Mouse (Mus musculus): ENCODE results near the gene Ralgapa1.
"Not testable (repeated sequence)": the region's sequence is repeated elsewhere in the genome, so short reads cannot be mapped to it uniquely, and the experiment has no call there.

Gene Ralgapa1

DNA sequence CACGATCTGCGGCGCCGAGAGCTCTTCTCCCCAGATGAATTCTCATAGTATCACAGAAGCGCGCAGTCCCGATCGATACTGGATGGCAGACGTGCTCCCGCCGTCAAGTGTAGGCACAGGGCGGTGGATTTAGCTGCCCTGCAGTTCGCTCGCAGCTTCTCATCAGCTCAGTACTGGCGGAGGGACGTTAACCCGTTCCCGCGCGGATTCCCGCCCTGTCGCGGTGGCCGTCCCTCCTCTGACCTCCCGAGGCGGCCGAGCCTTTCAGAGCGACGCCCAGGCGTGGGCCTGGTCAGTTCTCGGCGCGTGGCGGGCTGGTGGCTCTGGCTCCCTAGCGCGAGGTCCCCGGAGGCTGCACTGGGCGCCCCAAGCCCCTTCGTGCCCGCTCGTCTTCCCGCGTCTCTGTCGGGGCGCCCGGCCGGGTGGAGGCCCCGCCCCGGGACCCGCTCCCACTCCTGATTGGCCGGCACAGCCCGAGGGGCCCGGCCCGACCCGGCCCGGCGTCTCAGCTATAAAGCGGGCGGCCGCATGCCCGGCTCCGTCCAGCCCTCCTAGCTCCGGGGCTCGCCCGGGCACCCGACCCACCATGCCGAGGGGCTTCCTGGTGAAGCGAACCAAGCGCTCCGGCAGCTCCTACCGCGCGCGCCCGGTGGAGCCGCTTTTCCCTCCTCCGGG, 221.9 kb downstream of the Ralgapa1 start, which contains the start of gene Insm2:
Insm2 (plus strand) TSS at position 541 of the 675 bp plus-strand sequence.
- DNase-seq = peak; percentile 65 to 78

DNA sequence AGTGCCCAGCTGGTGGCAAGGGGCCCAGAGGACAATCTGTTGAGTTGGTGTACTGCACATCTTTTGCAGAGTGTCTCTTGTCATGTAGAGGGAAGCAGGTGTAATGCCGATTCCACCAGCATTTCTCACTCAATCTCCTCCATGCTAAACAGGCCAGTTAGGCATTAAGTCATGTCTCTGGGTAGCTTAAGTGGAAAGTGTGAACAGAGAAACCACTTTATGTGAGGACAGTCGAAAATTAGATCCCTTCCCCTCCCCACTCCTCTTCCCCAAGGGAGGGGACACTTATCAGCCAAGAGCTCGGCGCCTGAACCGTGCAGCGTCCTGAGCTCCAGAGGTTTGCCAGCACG, 222.5 kb downstream of the Ralgapa1 start:
- DNase-seq = peak; percentile 30 to 36

DNA sequence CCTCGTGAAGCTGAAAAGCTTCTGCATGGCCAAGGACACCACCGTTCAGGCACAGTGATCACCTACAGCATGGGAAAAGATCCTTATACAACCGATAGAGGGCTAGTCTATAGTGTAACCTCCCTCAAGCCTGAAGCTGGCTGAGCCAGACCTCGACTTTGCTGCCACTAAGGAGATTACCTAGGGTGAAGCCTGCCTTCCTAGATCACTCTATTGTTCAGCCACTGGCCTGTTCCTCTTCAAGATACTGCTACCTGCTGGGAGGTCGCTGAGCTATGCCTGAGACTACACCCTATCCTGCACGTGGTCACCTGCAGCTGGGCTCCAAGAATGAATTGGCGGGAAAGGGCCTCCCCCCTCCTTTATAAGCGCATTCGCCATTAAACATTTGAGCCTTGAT, 234.0 kb downstream of the Ralgapa1 start:
- DNase-seq = not testable (repeated sequence)

DNA sequence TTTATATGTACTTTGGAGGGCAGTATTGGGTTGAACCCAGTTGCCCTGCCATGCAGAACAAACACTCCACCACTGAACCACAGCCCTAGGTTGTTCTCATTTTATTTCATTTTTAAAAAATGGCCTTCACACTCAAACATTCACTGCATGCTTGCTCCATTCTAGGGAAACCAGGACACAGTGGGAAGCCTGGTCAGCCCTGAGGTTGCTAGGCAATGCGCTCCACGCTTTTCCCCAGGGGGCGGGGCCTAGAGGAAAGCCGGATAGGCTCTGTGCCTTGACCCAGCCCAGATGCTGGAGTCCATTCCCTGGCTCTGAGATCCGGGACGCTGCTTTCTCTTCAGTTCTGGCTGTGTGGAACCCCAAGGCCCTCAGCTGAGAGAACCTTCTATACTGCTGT, 247.2 kb downstream of the Ralgapa1 start:
- DNase-seq = peak; percentile 16 to 47

DNA sequence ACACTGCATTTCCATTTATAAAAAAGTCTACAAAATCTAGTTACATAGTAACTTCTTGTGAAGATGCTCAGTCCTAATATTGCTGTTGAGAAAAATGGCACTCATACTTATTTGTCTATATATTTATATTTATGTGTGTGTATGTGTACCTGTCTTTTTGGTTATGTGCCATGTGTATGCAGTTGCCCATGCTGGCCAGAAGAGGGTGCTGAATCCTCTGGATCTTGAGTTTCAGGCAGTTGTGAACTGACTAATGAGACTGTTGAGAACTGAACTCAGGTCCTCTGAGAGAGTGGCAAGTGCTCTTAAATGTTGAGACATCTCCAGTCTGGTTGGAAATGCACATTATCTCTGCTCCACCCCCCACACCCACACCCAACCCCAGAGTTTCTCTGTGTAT, 247.9 kb downstream of the Ralgapa1 start:
- no peak for DNase-seq

DNA sequence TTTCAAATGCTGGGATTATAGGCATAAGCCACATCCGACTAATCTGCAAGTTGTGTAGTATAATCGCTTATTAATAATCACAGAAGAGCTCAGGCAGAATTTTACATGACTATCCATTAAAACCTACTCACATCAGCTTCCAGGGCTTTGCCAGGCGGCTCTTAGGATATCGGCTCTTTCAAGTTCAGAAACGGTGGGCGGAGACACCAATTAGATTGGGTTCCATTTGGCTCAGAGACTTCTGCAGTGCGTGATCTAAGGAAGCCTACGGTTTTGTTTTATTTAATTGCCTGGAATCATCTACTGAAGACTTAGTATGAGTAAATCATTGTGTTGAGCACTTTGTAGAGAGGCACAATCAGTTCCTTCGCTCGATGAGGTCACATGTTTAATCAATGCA, 249.3 kb downstream of the Ralgapa1 start:
- no peak for DNase-seq

DNA sequence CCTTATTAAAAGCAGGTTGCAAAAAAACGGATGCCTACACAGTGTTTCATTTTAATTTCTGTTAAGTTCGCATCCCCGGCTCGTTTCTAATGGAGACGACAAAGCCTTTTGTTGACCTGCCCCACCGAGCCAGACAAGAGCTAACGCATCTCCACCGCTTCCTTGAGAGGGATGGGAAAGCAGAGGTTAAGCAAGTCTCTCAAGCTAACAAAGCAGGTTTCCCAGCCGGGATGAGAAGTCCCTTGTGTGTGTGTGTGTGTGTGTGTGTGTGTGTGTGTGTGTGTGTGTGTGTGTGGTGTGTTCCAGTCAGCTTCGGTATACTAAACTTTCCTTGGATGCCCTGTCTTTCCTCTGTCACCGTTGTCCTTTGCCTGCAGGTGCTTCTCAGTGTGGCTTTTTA, 249.8 kb downstream of the Ralgapa1 start:
- DNase-seq = no peak

DNA sequence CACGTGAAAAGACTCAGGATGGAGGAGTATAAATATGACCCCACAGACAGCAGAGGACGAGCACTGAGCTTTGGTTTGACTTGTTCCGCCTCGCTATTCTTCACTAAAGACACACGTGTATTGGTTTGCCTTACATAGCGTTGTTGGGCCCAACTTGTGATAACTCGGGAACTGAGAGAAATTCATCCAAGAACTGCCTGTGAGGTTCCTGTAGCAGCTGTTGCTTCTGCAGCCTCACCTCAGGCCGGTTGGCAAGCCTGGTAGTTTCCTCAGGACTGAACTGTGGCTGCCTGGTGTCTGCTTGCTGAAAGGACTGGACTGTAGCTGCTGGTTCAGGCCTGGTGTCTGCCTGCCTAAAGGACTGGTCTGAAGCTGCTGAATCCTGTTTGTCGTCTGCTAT, 250.3 kb downstream of the Ralgapa1 start:
- no peak for DNase-seq

DNA sequence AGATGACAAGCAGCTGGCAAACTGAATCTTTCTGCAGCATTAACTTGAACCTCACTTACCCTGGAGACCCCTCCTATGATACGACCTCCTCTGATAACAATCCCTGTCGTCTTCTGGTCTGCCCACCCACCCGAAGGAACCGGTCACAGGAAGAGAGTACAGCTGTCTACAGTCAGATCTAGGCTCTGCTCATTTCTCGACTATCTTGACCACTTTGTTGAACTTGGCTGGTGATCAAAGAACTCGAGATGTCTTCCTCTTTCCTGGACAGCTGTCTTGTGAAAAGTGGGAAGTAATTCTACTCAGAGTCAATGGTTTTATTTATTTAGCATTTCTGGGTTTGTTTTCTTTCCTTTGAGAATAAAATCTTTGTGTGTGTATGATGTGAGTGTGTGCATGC, 251.3 kb downstream of the Ralgapa1 start:
- DNase-seq = no peak

DNA sequence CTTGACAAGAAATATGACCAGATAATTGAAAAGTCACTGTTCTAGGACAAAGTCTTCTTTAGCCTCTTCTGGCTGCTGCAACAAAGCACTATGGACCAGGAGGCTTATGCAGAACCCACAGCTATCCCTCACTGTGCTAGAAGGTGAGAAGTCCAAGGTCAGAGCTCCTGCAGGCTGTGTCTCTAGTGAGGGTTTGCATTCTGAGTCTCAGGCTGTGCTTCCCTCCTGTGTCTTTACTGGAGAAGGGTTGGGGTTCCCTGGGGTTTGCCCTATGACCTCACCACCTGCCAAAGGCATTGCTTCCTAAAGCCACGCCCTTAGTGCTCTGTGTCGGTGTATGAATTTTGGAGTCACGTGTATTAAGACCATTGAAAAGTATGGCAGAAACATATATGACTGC, 252.5 kb downstream of the Ralgapa1 start:
- no peak for DNase-seq

DNA sequence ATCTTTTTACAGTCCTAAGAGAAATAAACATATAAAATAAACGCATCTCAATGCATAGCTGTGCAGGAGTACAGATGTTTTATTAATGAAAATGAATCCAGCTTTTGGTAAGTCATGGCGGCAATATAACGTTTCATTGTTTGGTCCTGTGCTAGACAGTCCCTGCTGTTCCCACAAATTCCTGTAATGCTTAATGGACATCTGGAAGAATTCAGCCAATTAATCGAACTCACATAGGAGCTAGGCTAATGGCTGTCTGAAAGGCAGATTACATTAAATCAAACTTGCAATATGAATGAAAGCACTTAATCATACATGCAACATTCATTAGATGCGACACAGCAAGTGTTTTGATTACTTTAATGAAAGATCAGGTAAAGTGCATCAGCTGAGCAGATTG, 254.1 kb downstream of the Ralgapa1 start:
- no peak for DNase-seq

DNA sequence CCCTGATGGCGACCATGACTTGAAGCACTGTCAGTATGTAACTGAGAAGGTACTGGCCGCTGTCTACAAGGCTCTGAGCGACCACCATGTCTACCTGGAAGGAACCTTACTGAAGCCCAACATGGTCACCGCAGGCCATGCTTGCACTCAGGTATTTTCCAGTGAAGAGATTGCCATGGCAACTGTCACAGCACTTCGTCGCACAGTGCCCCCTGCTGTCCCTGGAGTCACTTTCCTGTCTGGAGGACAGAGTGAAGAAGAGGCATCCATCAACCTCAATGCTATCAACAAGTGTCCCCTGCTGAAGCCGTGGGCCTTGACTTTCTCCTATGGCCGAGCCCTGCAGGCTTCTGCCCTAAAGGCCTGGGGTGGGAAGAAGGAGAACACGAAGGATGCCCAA, 255.1 kb downstream of the Ralgapa1 start:
- peak; percentile 19 to 27 for DNase-seq

DNA sequence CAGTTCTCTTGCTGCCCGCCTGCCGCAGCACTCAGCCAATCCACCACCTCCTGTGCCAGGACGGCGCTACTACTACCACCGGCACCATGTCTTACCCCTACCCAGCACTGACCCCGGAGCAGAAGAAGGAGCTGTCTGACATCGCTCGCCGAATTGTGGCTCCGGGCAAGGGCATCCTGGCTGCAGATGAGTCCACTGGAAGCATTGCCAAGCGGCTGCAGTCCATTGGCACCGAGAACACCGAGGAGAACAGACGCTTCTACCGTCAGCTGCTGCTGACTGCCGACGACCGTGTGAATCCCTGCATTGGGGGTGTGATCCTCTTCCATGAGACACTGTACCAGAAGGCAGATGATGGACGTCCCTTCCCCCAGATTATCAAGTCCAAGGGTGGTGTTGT, 255.8 kb downstream of the Ralgapa1 start, which contains the start of gene Aldoart2:
Aldoart2 (plus strand) TSS at position 34 of the 400 bp plus-strand sequence.
- DNase-seq = peak; percentile 56 to 62

DNA sequence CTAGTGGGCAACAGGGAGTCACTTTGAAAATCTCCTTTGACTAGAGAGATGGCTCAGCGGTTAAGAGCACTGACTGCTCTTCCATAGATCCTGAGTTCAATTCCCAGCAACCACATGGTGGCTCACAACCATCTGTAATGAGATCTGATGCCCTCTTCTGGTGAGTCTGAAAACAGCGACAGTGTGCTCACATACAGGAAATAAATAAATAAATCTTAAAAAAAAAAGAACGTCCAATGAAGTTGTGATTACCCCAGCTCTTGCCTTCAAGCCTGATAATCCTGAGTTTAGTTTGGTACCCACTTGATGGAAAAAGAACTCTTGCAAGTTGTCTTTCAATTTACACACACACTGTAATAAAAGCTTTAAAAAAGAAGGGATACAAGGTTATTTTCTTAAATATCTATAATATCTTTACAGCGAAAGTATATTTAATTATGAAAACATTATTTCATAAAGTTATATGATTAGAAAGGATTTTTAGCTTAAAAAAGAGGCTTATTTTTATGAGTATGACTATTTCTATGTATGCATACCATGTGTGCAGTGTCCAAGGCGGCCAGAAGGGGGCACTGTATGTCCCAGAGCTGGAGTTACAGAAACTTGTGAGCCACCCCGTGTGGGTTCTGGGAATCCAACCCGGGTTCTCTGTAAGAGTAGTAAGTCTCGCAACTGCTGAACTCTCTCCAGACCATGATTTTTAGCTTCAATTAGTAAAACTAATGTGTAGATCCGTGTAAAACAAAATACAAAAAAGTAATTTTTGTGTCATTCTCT, 256.6 kb downstream of the Ralgapa1 start:
- peak in 1 of 2 experiments; percentile 19 for DNase-seq

DNA sequence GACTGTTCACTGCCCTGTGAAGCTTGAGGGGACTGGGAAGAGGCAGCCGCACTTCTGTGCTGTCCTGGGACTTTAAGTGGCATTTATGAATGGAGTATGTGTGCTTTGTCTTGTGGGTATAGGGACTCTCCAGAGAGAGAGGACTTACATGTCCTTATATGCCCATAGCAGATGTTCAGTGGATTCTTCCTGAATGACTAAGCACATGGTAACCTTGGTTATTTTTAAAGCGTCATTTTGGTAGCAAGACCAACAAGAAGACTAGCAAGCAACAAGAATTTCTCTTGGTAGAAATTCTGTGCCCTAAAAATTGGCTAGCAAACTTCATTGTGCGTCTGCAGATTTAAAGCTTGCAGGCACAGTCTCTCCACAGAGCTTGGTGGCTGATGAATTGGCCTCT, 257.2 kb downstream of the Ralgapa1 start:
- no peak for DNase-seq

DNA sequence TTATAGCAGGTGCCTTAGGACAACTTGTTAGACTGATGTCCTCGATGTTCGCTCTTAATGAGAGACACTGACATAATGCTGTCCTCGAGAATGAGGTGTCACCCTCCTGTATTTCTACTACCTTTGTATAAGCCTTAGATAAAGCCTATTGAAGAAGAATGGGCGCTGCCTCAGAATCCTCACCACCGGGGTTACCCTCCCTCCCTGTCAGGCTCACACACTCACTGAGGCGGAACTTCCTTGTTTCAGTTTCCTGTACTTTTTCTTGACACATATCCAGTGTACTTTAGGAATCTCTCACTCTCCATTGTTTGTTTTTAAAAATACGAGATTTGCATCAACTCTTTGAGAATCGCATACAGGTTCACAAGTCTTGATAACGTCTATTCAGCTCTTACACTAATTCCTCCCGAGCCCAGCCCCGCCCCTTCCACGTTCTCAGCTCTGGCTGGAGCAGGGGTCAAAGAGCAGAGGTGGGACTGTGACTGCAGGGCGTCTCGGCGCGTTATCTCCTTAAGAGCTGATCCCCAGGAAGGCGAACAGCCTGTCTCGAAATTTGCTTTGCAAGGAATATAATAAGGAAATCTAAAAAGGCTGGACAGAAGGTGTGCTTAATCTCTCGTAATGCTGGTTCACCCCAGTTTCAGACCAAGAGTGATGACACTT, 260.8 kb downstream of the Ralgapa1 start:
- DNase-seq = no peak

DNA sequence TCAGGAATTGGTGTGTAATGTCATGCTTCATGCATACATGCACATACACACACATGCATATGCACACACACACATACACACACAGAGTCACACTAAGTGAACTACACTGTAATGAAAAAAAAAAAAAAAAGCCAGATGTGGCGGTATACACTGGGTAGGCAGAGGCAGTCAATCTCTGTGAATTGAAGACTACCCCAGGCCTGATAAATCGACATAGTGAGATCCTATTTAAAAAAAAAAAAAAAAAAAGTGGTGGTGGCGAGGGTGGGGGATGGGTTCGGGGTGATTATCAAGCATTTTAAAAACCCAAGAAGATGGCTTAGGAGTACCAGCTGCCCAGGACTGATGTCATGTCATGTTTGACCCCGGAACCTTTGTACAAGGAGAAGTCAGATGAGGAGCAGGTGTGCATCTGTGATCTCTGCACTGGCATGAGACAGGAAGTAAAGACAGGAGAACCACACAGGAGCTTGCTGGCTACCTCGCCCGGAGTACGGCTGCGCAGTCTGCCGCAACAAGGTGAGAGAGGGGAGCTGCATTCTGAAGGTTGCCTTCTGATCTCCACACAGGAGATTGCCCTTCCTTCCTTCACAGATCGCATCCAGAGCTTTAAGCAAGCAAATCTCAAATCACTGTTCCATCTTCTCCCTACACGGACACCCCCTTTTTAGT, 261.6 kb downstream of the Ralgapa1 start:
- no peak for DNase-seq

DNA sequence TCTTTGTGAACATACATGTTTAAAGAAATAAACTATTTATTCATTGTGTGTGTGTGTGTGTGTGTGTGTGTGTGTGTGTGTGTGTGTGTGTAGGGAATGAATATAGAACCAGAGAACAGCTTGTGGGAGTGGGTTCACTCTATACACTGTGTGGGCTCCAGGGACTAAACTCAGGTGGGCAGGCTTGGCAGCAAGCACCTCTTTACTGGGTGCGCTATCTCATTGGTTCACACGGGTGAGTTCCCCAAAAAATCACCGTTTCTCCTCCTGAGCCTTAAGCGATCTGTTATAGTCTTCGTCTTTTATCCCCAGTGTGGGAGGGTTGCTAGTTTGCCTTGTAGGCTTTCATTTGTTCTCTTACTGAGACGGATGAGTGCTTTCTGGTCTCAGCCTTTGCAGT, 263.1 kb downstream of the Ralgapa1 start:
- DNase-seq = no peak

DNA sequence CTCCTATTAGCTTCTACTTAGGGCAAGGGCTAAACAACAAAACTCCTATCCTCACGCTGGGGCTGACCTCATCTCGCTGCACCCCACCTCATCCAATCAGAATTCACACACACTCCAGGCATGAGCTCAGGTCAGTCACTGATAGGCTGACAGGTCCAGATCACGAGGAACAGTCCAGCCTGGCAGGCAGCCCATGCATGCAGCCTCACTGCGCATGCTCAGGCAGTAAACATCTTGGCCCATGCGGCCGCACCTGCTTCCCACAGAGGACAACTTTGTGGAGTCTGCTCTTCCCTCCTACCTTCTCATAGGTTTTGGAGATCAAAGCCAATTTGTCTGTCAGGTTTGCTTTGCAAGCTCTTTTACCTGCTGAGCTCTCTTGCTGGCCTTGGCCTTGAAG, 266.1 kb downstream of the Ralgapa1 start:
- peak in 1 of 2 experiments; percentile 9 for DNase-seq
